Mouse (Mus musculus): ENCODE results near the gene Rnasek. TPM values are rescaled to one million over a fixed set of nuclear protein-coding genes. Genes with fewer than 3 reads are reported as not detected.
A peak's percentile ranks its signal among the peaks of the same experiment; 100 is the strongest.

The Rnasek gene
- polyA plus RNA-seq, 1 experiment, result 339 TPM

GRCm38 (mm10) chr11:70229260-70230010 lies 10.2 kb downstream of the Rnasek start, which contains the start of gene Bcl6b:
Gene Bcl6b, minus strand, starts transcription at chr11:70229798.
- peaks cover 8% of the 10 kb centered on the region for H3K79me2 ChIP-seq (ENCODE audit: control insufficient read depth, insufficient read depth)
- no peaks in the 10 kb centered on the region for H3K27me3 ChIP-seq (ENCODE audit: control insufficient read depth, insufficient read depth, insufficient read length)
- H3K4me3 ChIP-seq, result peak within 1 kb of the TSS; percentile 31
- no peak within 1 kb of the TSS for H3ac ChIP-seq (ENCODE audit: control insufficient read depth, insufficient read length)
- TF ChIP-seq MYOG (IDR thresholded peaks at IDR 0.05; ENCODE audit: control insufficient read depth in 1 of 3, insufficient read depth in 1 of 3, insufficient read length in 2 of 3, low read depth in 2 of 3), result no peak
- H3K4me2 ChIP-seq (ENCODE audit: low read depth), result peak within 1 kb of the TSS; percentile 81
- H3K36me3 ChIP-seq (ENCODE audit: control insufficient read depth, insufficient read depth), result no peaks in the 10 kb centered on the region

GRCm38 (mm10) chr11:70228828-70229227 lies 10.8 kb downstream of the Rnasek start:
- Histone ChIP-seq H3K4me3 (peak overlapping the region; percentile 31), H3K36me3 (ENCODE audit: control insufficient read depth, insufficient read depth) (no peaks in the 10 kb centered on the region), H3ac (ENCODE audit: control insufficient read depth, insufficient read length) (no peak overlapping the region), H3K4me2 (ENCODE audit: low read depth) (peak overlapping the region; percentile 69), H3K27me3 (ENCODE audit: control insufficient read depth, insufficient read depth, insufficient read length) (no peaks in the 10 kb centered on the region), H3K79me2 (ENCODE audit: control insufficient read depth, insufficient read depth) (peaks cover 8% of the 10 kb centered on the region)
- no peak for TF ChIP-seq USF1 (IDR thresholded peaks at IDR 0.05; ENCODE audit: low read depth)
- no peak for TF ChIP-seq TCF3 (IDR thresholded peaks at IDR 0.05; ENCODE audit: insufficient read length, low read depth)
- TF ChIP-seq SRF (IDR thresholded peaks at IDR 0.05; ENCODE audit: control insufficient read depth, insufficient read length, low read depth), result no peak
- TF ChIP-seq REST (IDR thresholded peaks at IDR 0.05; ENCODE audit: insufficient read depth, insufficient read length), result no peak
- no peak for TF ChIP-seq TCF12 (IDR thresholded peaks at IDR 0.05; ENCODE audit: insufficient read depth, poor library complexity, severe bottlenecking)
- peak; percentile 41 for TF ChIP-seq POLR2AphosphoS2 (IDR thresholded peaks at IDR 0.05; ENCODE audit: insufficient read length, low read depth)
- TF ChIP-seq MAX (IDR thresholded peaks at IDR 0.05; ENCODE audit: low read depth), result no peak
- TF ChIP-seq POLR2A (IDR thresholded peaks at IDR 0.05; ENCODE audit: insufficient read length, low read depth), result peak; percentile 66
- no peak for TF ChIP-seq MYOD1 (IDR thresholded peaks at IDR 0.05; ENCODE audit: control insufficient read depth in 1 of 3, insufficient read length in 2 of 3, low read depth in 2 of 3)
- TF ChIP-seq E2F4 (IDR thresholded peaks at IDR 0.05; ENCODE audit: insufficient read depth), result peak; percentile 14
- TF ChIP-seq CEBPB (IDR thresholded peaks at IDR 0.05; ENCODE audit: insufficient read depth, poor library complexity, severe bottlenecking), result no peak
- TF ChIP-seq MYOG (IDR thresholded peaks at IDR 0.05; ENCODE audit: control insufficient read depth in 1 of 3, insufficient read depth in 1 of 3, insufficient read length in 2 of 3, low read depth in 2 of 3), result no peak

- Histone ChIP-seq H3K4me2 (ENCODE audit: low read depth) (peak overlapping the region; percentile 69), H3K36me3 (ENCODE audit: control insufficient read depth, insufficient read depth) (no peaks in the 10 kb centered on the region), H3K79me2 (ENCODE audit: control insufficient read depth, insufficient read depth) (peaks cover 8% of the 10 kb centered on the region), H3ac (ENCODE audit: control insufficient read depth, insufficient read length) (no peak overlapping the region), H3K27me3 (ENCODE audit: control insufficient read depth, insufficient read depth, insufficient read length) (no peaks in the 10 kb centered on the region), H3K4me3 (peak overlapping the region; percentile 31)
- TF ChIP-seq REST (IDR thresholded peaks at IDR 0.05; ENCODE audit: insufficient read depth, insufficient read length) (no peak), SRF (IDR thresholded peaks at IDR 0.05; ENCODE audit: control insufficient read depth, insufficient read length, low read depth) (no peak), MAX (IDR thresholded peaks at IDR 0.05; ENCODE audit: low read depth) (no peak), CEBPB (IDR thresholded peaks at IDR 0.05; ENCODE audit: insufficient read depth, poor library complexity, severe bottlenecking) (no peak), POLR2A (IDR thresholded peaks at IDR 0.05; ENCODE audit: insufficient read length, low read depth) (no peak), E2F4 (IDR thresholded peaks at IDR 0.05; ENCODE audit: insufficient read depth) (no peak), MYOD1 (IDR thresholded peaks at IDR 0.05; ENCODE audit: control insufficient read depth in 1 of 3, insufficient read length in 2 of 3, low read depth in 2 of 3) (no peak), TCF3 (IDR thresholded peaks at IDR 0.05; ENCODE audit: insufficient read length, low read depth) (no peak)
These were observed 11.9 kb downstream of the Rnasek start for GRCm38 (mm10) chr11:70227661-70228245.

GRCm38 (mm10) chr11:70227126-70227525 lies 12.5 kb downstream of the Rnasek start:
- no peak overlapping the region for H3K4me3 ChIP-seq
- H3K36me3 ChIP-seq (ENCODE audit: control insufficient read depth, insufficient read depth), result no peaks in the 10 kb centered on the region
- H3K27me3 ChIP-seq (ENCODE audit: control insufficient read depth, insufficient read depth, insufficient read length), result no peaks in the 10 kb centered on the region
- H3ac ChIP-seq (ENCODE audit: control insufficient read depth, insufficient read length), result no peak overlapping the region
- TF ChIP-seq TCF3 (IDR thresholded peaks at IDR 0.05; ENCODE audit: insufficient read length, low read depth) (no peak), TCF12 (IDR thresholded peaks at IDR 0.05; ENCODE audit: insufficient read depth, poor library complexity, severe bottlenecking) (no peak), MYOD1 (IDR thresholded peaks at IDR 0.05; ENCODE audit: control insufficient read depth in 1 of 3, insufficient read length in 2 of 3, low read depth in 2 of 3) (no peak), USF1 (IDR thresholded peaks at IDR 0.05; ENCODE audit: low read depth) (no peak), POLR2A (IDR thresholded peaks at IDR 0.05; ENCODE audit: insufficient read length, low read depth) (no peak), CEBPB (IDR thresholded peaks at IDR 0.05; ENCODE audit: insufficient read depth, poor library complexity, severe bottlenecking) (no peak), E2F4 (IDR thresholded peaks at IDR 0.05; ENCODE audit: insufficient read depth) (no peak), MAX (IDR thresholded peaks at IDR 0.05; ENCODE audit: low read depth) (no peak), SRF (IDR thresholded peaks at IDR 0.05; ENCODE audit: control insufficient read depth, insufficient read length, low read depth) (no peak)
- peaks cover 8% of the 10 kb centered on the region for H3K79me2 ChIP-seq (ENCODE audit: control insufficient read depth, insufficient read depth)
- peak overlapping the region; percentile 69 for H3K4me2 ChIP-seq (ENCODE audit: low read depth)

GRCm38 (mm10) chr11:70226602-70226890 lies 13.1 kb downstream of the Rnasek start:
- Histone ChIP-seq H3ac (ENCODE audit: control insufficient read depth, insufficient read length) (no peak overlapping the region), H3K4me2 (ENCODE audit: low read depth) (no peak overlapping the region), H3K27me3 (ENCODE audit: control insufficient read depth, insufficient read depth, insufficient read length) (no peaks in the 10 kb centered on the region), H3K36me3 (ENCODE audit: control insufficient read depth, insufficient read depth) (no peaks in the 10 kb centered on the region), H3K79me2 (ENCODE audit: control insufficient read depth, insufficient read depth) (peaks cover 8% of the 10 kb centered on the region), H3K4me3 (no peak overlapping the region)
- TF ChIP-seq CEBPB (IDR thresholded peaks at IDR 0.05; ENCODE audit: insufficient read depth, poor library complexity, severe bottlenecking) (no peak), POLR2AphosphoS2 (IDR thresholded peaks at IDR 0.05; ENCODE audit: insufficient read length, low read depth) (no peak), USF1 (IDR thresholded peaks at IDR 0.05; ENCODE audit: low read depth) (no peak), POLR2A (IDR thresholded peaks at IDR 0.05; ENCODE audit: insufficient read length, low read depth) (no peak), MAX (IDR thresholded peaks at IDR 0.05; ENCODE audit: low read depth) (no peak), REST (IDR thresholded peaks at IDR 0.05; ENCODE audit: insufficient read depth, insufficient read length) (no peak), TCF3 (IDR thresholded peaks at IDR 0.05; ENCODE audit: insufficient read length, low read depth) (no peak), TCF12 (IDR thresholded peaks at IDR 0.05; ENCODE audit: insufficient read depth, poor library complexity, severe bottlenecking) (no peak), MYOG (IDR thresholded peaks at IDR 0.05; ENCODE audit: control insufficient read depth in 1 of 3, insufficient read depth in 1 of 3, insufficient read length in 2 of 3, low read depth in 2 of 3) (no peak), SRF (IDR thresholded peaks at IDR 0.05; ENCODE audit: control insufficient read depth, insufficient read length, low read depth) (no peak), E2F4 (IDR thresholded peaks at IDR 0.05; ENCODE audit: insufficient read depth) (no peak)
